Mouse (Mus musculus): ENCODE measurements around the gene Srsf10.

Srsf10 gene

DNA sequence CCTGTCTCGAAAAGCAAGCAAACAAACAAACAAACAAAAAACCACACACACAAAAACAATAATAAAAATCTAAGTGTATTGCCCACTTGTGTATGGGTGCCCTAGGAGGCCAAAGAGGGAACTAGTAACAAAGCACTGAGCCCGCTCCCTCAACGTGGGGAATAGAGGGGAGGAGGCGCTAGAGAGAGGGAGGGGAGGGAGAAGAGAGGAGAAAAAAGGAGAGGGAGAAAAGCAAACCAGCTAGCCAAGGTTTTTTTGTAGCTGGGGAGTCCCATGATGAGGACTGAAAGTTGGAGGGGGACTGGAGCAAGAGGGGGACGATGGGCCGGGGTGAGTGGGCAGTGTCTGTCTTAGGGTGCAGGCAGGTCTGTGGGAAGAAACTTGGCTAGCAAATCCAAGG lies 467 bp upstream of the Srsf10 start:
- no peak for DNase-seq (ENCODE audit: inconsistent ontology term)

DNA sequence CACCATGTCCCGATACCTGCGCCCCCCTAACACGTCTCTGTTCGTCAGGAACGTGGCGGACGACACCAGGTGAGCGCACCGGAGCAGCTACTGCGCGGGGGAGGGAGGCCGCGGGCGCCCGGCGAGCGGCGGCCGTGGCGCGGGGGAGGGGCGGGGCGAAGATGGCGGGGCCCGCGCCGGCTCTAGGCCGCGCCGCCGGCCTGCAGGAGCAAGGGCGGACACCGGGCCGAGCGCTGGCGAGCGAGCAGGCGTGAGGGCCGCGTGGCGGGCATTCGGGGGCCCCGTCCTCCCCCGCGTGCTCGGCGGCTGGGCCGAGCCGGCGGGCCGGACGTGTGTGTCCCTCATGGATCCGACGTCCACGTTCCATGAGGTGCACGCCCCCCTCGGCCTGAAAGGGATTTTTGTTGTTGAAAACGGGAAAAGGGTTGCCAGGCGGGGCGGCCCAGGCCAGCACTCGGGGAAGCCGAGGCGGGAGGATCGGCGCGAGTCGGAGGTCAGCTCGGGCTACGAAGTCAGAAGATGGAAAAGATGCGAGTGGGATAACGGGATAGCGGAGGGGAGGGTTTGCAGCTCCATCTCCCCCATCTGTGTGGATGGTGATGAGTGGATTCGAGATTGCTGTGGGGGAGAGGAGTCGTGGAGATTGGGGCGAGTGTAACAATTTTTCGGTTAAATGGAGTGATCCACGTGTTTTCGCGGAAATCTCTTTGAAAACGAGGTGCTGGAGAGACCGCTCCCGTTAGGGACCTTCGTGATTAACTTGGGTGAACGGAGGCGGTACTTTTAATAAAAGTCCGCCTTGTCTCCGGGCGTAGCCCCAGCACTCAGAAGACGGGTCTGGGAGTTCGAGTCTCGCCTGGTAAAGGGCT lies 910 bp downstream of the Srsf10 start:
- DNase-seq (ENCODE audit: inconsistent ontology term): peak; percentile 85

DNA sequence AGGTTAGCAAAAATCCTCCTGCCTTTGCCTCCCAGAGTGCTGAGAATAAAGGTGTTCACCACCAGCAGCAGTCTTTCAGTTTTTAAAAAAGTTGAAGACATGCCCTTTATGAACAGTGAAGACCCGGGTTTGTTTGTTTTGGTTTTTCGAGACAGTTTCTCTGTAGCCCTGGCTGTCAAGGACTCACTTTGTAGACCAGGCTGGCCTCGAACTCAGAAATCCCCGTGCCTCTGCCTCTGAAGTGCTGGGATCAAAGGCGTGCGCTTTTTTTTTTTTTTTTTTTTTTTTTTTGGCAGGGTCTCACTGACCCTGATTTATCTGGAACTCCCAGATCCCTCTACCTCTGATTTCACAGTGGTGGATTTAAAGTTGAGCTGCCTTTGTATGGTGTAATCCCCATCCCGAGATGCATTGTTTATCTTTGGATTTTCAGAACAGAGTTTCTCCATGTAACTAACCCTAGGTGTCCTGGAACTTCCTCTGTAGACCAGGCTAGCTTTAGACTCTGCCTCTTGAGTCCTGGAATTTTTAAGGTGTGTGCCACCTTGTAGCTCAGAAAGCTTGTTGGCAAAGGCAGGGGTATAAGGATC lies 2.1 kb downstream of the Srsf10 start:
- DNase-seq (ENCODE audit: inconsistent ontology term): no peak

GRCm38 (mm10) chr4:135868996-135869395 lies 13.4 kb downstream of the Srsf10 start:
- DNase-seq (ENCODE audit: inconsistent ontology term): no peak

- no peak for DNase-seq (ENCODE audit: inconsistent ontology term)
Observed at GRCm38 (mm10) chr4:135870227-135871023, 14.9 kb downstream of the Srsf10 start.

DNA sequence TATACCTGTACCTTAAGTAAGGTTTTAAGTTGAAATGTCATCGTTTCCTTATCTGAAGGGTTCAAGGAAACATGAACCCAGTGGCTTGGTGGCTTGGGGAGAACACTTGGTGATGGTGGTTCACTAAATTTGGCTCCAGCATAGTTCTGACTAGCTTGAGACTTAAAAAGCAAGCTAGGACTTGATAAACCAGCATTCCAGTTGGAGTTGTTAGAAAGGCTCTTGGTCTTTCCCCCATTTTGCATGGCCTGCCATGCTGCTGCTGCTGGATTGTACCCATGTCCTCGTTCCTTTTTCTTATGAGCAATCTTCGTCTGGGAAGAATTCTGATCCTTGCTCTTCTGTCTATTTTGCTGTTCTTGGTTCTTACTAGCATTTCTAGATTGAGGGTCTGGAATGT lies 16.5 kb downstream of the Srsf10 start:
- no peak for DNase-seq (ENCODE audit: inconsistent ontology term)

- peak; percentile 52 for DNase-seq (ENCODE audit: inconsistent ontology term)
Observed at GRCm38 (mm10) chr4:135872589-135873391, 17.2 kb downstream of the Srsf10 start.

DNA sequence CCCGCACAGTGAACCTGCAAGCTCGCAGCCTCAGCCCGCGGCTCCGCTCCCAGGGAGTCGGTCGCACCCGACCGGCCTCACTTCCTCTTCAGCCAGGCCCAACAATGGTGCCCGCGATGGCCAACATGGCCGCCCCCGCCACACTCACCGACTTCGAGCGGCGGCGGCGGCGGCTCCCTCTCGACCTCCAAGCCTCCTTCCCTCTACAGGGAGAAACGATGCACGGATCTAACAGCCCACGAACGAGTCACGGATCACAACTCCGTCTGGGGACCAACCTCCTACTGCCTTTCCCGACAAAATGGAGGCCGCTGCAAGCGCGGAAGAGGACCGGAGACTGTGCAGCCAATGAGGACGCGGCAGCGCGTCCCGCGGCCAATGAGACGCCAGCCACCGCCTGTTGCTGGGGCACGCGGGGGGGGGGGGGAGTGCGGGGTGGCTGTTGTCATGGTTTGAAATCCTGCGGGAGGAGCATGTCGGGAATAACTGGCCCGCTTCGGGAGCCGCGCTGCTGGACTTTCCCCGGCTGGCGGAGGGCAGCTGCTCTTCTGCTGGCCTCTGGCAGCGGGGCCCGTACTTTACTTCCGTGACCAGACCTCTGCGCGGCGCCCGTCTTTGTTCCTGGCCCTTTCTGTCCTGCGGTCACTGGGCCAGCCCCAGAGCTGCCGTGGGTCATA lies 18.1 kb downstream of the Srsf10 start, which contains the start of gene Pnrc2:
Pnrc2 (minus strand) TSS at position 325 of the 677 bp plus-strand sequence.
- peak; percentile 97 for DNase-seq (ENCODE audit: inconsistent ontology term)

DNA sequence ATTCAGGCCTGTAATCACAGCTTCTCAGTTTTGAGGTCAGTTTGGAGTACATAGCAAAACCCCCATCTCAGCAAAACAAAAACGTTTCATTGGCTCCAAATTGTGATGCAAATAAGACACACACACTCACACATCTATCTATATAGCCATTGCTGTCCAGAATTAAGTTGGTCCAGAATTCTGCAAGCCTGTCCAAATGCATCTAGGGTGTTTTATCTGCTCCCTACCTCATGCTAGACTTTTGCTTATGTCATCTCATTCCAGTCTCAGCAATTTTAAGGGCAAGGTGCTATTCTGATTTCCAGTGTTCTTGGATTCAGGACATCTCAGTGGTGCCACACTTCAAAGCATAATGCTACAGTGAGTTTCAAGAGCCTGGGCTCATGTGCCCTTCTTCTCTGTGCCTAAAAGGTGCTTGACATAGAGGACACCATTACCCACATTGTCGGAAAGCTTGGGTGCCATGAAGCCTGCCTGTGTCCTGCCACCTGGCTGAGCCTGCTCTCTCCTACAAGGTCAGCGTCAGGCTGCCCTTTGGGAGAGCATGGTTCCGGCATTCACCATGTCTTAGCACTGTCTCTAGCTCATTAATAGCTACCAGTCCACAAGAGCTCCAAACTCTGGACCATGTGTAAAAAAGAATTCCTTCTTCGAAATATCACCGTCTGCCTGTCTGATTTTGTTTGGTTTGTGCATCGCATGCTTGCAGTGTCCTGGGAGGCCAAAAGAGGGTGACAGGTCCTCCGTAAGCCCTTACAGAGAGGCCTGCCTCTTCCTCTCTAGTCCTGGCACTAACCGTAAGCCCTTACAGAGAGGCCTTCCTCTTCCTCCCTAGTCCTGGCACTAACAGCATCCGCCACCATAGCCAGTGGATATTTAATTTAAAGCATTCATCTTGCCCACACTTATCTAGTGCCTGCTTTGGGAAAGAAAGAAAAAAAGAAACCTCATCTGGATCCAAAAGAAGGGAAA lies 19.3 kb downstream of the Srsf10 start:
- no peak for DNase-seq (ENCODE audit: inconsistent ontology term)

GRCm38 (mm10) chr4:135875546-135875945 lies 20.0 kb downstream of the Srsf10 start:
- no peak for DNase-seq (ENCODE audit: inconsistent ontology term)

- no peak for DNase-seq (ENCODE audit: inconsistent ontology term)
Observed at GRCm38 (mm10) chr4:135875991-135876582, 20.5 kb downstream of the Srsf10 start.

DNA sequence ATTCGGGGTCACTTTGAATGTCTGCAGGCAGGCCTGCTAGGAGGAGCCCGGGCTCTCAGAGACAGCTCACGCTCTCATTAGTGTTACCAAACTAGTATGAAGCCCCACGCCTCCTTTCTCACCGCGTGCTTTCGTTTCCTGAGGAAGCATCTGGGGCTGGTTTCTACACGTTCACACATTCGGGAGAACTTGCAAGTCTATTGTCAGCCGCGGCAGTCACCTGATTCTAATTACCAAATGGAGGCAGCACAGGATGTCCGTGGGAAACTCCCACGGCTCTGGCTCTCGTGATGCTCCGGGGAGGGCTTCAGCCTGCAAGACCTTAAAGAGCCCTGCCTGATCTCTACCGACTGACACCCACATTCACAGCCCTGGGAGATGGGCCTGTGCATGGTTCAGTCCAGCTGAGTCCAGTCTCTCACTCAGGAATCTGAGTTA lies 21.1 kb downstream of the Srsf10 start:
- DNase-seq (ENCODE audit: inconsistent ontology term): peak; percentile 81

DNA sequence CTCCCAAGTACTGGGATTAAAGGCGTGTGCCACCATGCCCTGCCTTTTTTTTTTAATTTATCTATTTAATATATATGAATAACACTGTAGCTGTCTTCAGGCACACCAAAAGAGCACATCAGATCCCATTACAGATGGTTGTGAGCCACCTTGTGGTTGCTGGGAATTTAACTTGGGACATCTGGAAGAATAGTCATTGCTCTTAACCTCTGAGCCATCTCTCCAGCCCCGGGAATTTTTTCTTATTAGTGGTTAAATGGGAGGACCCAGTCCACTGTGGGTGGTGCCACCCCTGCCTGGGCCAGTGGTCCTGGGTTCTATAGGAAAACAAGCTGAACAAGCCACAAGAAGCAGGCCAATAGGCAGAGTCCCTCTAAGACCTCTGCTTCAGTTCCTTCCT lies 22.2 kb downstream of the Srsf10 start:
- no peak for DNase-seq (ENCODE audit: inconsistent ontology term)

DNA sequence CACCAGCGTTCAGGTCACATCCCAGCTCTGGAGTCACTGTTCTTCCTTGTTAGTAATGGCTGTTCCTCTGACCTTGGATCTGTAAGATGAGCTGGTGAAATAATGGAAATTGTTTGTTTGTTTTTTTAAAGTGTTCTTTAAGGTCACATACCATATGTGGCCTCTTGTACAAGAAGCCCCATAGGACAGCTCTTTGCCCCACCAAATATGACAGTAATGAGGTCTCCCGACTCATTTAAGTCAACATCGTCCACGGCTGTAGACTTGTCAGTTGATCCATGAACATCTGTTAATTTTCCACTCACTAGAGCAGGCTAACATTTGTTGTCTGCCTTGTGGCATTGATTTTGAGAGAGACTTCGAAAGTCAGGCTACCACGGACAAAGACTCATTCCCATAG lies 23.5 kb downstream of the Srsf10 start:
- no peak for DNase-seq (ENCODE audit: inconsistent ontology term)

DNA sequence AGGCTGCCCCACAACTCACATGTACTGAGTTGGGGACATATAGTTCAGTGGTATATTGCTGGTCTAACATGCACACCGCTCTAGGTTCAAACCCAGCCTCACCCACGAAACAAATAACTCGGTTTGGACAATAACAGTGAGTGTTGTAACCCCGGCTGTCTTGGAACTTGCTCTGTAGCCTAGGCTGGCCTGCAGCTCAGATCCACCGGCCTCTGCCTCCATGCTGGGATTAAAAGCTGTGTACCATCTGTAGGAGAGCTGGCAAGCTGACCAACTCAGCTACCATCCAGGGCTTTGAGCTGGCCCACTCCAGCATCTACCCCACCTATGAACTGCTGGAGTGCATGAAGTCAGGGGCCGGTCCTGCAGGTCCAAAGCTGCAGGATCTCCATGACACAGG lies 24.5 kb downstream of the Srsf10 start:
- no peak for DNase-seq (ENCODE audit: inconsistent ontology term)

- DNase-seq (ENCODE audit: inconsistent ontology term): no peak
Observed at GRCm38 (mm10) chr4:135880576-135880975, 25.0 kb downstream of the Srsf10 start.

- DNase-seq (ENCODE audit: inconsistent ontology term): no peak
Observed at GRCm38 (mm10) chr4:135882023-135882422, 26.5 kb downstream of the Srsf10 start.

DNA sequence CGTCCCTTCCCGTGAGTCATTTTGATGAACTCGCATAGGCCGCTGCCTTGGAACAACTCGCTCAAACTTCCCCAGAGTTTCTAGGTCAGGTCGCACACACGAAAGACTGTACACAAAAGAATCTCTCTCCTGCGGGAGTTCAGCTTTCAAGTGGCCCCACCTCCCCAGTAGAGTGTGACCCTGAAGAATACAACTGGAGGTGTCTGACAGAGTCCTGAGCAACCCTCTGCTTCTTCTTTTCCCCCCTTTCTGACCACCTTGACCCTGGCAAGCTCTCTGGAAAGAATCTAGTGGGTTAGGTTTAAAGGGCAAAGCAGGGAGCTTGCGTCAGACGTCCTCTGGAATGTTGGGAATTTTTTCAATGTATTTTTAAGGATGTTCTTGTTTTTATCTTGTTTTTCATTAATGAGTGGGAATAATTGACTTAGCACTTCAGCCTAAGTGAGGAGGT lies 27.9 kb downstream of the Srsf10 start:
- DNase-seq (ENCODE audit: inconsistent ontology term): peak; percentile 88

DNA sequence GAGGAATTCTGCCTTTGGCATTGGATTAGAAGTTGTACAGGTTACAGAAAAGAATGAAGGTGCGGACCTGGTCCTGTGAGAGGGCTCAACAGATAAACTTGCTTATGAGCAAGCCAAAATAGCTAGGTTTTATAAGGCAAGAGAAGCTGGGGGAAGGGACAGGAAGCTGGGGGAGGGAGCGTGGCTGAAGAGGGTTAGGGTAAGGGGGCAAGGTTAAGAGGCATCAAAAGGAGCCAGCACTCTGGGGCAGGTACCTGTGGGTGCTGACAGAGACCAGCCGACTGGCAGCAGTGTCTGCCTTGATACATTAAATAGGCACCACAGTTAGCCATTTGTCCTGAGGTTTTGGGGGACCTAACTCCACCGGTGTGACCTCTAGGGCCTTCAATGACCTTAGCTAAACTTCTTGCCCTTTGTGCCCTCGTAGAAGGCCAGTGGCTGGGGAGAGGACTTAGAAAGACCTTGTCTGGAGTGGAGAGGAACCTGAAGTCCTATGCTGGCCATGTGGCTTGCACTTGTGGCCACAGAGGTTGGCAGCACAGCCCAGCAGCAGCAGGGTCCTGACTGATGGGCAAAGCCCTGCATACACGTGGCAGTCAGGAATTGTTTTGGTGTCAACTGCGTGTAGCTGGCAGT lies 28.5 kb downstream of the Srsf10 start:
- no peak for DNase-seq (ENCODE audit: inconsistent ontology term)
